Mouse (Mus musculus) liver, embryonic 14.5 days (tissue): ENCODE measurements at regions not wholly inside any gene's neighbourhood (a gene's known extent, or its start where the extent isn't known, plus 50 kb on each side); places are given as distances from the start of the nearest gene placed in this dataset.

Source experiments
- CTCF ChIP-seq: IDR thresholded peaks from 2 replicates; pipeline ENCODE4 v1.5.1; 2016; ENCODE audit warnings: antibody characterized with exemption, low read depth, control low read depth
- EP300 ChIP-seq: IDR thresholded peaks from 2 replicates; pipeline ENCODE4 v1.6.1; 2016; ENCODE audit warnings: antibody characterized with exemption, low read depth

DNA sequence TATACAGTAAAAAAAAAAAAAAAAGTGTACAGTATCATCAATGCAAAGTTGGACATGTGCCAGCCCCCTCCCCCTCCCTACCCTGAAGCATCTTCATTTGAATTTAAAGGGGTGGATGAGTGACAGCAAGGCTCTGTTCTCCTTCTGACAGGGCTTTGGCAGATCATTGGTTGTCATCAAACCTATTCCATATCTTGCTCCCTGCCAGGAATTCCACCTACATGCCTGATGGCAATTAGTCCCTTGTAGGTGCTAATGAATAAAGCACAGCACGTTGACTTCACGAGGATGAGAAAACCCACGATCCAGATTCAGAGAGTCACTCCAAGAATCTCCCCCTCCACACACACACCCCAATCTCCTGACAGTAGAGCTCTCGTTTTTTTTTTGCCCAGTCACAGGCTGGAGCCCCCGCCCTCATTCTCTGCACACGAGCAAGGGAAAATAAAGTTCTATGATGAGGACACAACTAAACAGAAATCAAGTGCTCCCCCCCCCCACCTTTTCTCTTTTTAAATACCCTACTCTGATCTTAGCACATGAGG lies 630.9 kb downstream of the Inhba start:
- TF ChIP-seq CTCF (no peak), EP300 (no peak)
